Mouse (Mus musculus) liver (tissue): Measurements from ENCODE around the gene Prpsap1.
"Not testable (repeated sequence)": the region's sequence is repeated elsewhere in the genome, so short reads cannot be mapped to it uniquely, and the experiment has no call there.

Source experiments
- DNase-seq: peaks from one replicate; pipeline ENCODE4 v3.0.0-alpha.2; 2020; ENCODE audit warnings: mixed read lengths

The Prpsap1 gene

DNA sequence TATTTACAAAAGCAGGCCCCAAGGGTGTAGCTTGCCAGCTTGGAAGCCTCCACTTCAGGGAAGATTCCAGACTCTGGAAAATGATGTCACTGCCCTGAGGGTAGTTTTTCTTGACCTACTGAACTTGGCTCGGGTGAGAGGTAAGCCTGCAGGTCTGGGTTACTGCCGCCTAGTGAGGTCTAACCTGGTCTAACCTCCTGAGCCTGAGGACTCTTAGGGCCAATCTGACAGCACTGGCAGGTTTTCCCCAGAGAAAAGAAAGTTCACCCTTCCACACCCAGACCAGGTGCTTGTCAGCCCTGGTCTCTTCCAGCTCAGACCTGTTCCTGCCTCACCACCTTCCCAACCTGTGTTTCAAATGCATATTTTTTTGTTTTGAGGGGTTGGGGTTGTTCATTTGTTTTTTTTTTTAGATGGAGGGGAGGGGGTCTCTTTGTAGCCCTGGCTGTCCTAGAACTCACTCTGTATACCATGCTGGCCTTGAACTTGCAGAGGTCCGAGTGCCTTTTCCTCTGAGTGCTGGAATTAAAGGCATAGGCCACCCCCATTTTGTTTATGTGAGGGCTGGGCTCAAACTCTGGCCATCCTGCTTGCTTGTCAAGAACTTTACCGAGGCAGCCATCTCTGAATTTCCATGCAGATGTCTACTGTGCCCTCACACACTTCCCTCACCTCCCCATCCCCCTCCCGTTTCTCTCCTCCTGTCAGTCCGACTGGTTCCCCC, 67.0 kb downstream of the Prpsap1 start:
- no peak for DNase-seq

DNA sequence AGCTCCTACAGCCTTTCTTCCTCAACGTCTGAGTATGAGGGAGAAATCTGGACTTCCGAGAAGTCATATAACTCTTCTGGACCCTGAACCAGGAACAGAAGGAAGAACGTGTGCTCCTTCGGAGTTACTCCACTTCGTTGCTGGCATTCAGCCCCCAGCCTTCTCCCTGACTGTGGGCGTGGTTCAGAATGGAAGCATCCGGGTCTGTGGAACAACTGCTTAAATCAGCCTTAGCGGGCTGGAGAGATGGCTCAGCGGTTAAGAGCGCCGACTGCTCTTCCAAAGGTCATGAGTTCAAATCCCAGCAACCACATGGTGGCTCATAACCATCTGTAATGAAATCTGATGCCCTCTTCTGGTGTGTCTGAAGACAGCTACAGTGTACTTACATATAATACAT, 67.7 kb downstream of the Prpsap1 start:
- not testable (repeated sequence) for DNase-seq

GRCm38 (mm10) chr11:116424621-116425407, 69.2 kb downstream of the Prpsap1 start:
- DNase-seq, result no peak

GRCm38 (mm10) chr11:116423782-116424620, 70.0 kb downstream of the Prpsap1 start:
- DNase-seq, result no peak

DNA sequence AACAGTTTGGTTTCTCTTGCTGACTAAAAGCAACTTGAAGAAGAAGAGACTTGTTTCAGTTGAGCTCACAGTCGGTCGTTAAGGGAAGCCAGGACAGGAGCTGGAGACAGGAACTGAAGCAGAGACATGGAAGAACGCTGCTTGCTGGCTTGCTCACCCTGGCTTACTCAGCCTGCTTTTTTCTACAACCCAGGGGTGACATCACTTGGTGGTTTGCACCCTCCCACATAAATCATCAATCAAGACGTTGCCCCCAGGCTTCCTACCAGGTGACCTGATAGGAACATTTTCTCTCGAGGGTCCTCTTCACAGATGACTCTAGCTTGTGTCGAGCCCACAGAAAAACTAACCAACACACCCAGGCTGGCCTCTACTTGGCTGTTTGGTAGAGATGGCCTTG, 70.8 kb downstream of the Prpsap1 start:
- DNase-seq, result no peak

DNA sequence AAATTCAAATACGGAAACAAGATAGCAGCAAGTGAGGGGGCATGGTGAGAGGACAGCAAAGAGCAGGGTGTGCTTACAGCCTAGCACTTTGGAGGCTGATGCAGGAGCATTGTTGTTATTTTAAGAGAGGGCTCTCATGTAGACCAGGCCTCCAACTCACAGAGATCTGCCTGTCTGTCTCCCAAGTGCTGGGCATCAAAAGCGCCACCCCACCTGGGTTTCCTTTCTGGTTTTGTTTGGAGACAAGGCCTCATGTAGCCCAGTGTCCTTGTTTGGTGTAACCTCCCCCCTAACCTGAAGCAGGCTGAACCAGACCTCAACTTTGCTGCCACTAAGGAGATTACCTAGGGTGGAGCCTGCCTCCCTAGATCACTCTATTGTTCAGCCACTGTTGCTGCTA, 71.4 kb downstream of the Prpsap1 start:
- DNase-seq, result no peak

- DNase-seq, result no peak
Observed at GRCm38 (mm10) chr11:116421102-116421501, 72.9 kb downstream of the Prpsap1 start.
